Mouse (Mus musculus) mouse trophoblast stem cell (cell line): ENCODE measurements around the gene Pigl.
"Not testable (repeated sequence)": the region's sequence is repeated elsewhere in the genome, so short reads cannot be mapped to it uniquely, and the experiment has no call there.

ENCODE experiments used
- in situ Hi-C, 2 experiments: fragments of 300-500 bp; cut with MseI, MboI; formaldehyde crosslinking; loops; 2 replicates in 1 of 2; 3 replicates in 1 of 2; pipeline ENCODE4 v1.15.1; 2025

The Pigl gene

GRCm38 (mm10) chr11:62458276-62458724, at the start of gene Pigl, which contains the start of gene Ncor1:
Gene Pigl (plus strand): TSS chr11:62458460.
Gene Ncor1 (minus strand): TSS chr11:62458541.
- in situ Hi-C loops: no loop called here

DNA sequence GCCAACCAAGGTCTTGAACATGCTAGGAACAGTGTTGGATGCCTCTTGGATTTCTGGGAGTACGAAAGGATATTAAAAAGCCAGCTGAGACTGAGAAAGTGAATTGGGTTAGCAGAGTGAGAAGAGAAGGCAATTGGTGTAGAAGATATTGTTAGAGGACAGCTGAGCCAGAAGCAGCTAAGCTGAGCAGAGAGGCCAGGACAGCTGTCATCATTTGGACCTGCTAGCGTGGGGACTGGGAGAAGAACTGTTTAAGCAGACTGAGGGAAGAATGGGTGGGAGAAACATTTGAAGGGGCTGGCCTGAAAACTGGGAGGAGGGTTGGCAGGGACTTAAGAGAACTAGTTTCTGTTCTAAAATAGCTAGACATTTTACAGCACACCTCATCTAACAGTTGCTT, 49.4 kb upstream of the Pigl start:
- in situ Hi-C loops: no loop called here

DNA sequence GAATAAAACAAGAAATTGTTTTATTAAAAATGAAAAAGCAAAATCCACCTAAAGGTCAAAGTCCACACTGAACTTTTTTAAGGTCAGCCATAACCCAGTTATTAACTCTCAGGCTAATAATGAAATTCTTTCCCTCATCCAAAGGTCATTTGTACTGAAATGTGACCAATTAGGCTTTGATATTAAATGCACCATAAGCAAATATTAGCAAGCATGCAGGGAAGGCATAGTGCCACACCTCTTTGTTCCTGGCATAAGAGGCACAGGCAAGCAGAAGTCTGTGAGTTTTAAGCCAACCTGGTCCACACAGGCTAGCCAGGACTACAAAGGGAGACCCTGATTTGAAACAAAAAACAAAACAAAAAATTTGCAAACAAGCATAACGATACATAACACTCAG, 48.6 kb upstream of the Pigl start:
- in situ Hi-C loops: no loop called here

DNA sequence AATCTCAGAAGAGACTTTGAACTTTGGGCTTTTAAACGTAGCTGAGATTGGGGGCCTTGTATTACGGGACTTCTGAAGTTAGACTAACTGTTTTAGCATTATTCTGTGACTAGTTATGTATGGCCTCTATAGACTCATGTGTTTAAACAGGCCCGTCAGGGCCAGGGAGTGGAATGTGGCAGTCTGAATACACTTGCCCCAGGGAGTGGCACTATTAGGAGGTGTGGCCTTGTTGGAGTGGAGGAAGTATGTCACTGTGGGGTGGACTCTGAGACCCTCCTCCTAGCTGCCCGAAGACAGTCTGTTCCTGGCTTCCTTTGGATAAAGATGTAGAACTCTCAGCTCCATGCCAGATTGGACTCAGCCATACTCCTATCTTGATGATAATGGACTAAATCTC, 43.2 kb upstream of the Pigl start:
- in situ Hi-C loops: no loop called here

DNA sequence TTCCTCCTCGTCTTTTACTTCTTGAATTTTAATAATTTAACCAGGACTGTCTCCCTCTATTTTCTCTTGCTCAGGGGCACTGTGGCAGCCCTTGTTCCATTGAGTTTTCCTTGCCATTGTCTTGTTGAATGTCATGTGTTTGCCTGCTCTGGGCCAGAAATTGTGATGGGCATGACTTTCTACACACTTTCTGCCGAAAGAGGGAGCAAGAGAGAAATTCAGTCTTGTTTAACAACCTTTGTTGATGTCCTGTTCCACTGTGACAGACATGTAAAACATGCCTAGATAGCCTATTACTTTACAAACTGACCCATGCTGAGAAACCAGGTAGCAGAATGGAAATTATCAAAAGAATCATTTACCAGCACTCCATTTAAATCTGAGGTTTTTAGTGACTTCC, 33.7 kb upstream of the Pigl start:
- in situ Hi-C loops: no loop called here

- in situ Hi-C loops: no loop called here
These were observed 32.0 kb upstream of the Pigl start for GRCm38 (mm10) chr11:62426266-62426665.

- in situ Hi-C loops: no loop called here
These were observed 31.2 kb upstream of the Pigl start for GRCm38 (mm10) chr11:62427105-62427504.

GRCm38 (mm10) chr11:62432211-62432610, 26.0 kb upstream of the Pigl start:
- in situ Hi-C loops: no loop called here

- in situ Hi-C loops: no loop called here
These were observed 17.5 kb upstream of the Pigl start for GRCm38 (mm10) chr11:62440670-62441315.

DNA sequence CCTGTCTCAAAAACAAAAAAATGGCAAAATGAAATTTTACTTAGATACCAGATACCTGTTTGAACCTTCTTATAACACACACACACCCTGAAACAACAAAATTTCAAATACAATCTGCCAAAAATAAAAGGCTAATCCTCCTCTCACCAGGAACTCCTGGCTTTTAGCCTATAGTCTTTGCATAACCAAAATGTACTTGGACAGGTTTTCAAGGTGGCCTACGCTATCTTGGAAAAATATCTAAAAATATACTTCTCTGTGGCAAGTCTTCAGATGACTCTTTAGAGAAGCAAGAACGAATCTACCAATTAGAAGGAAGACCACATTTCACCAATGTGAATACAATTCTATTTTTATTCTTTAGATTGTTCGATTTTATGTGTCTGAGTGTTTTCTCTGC, 12.5 kb upstream of the Pigl start:
- in situ Hi-C loops: no loop called here

GRCm38 (mm10) chr11:62448971-62449370, 9.3 kb upstream of the Pigl start:
- in situ Hi-C loops: no loop called here

- in situ Hi-C loops: no loop called here
These were observed 3.1 kb upstream of the Pigl start for GRCm38 (mm10) chr11:62455193-62455592.

GRCm38 (mm10) chr11:62456021-62456482, 2.2 kb upstream of the Pigl start:
- in situ Hi-C loops: no loop called here

DNA sequence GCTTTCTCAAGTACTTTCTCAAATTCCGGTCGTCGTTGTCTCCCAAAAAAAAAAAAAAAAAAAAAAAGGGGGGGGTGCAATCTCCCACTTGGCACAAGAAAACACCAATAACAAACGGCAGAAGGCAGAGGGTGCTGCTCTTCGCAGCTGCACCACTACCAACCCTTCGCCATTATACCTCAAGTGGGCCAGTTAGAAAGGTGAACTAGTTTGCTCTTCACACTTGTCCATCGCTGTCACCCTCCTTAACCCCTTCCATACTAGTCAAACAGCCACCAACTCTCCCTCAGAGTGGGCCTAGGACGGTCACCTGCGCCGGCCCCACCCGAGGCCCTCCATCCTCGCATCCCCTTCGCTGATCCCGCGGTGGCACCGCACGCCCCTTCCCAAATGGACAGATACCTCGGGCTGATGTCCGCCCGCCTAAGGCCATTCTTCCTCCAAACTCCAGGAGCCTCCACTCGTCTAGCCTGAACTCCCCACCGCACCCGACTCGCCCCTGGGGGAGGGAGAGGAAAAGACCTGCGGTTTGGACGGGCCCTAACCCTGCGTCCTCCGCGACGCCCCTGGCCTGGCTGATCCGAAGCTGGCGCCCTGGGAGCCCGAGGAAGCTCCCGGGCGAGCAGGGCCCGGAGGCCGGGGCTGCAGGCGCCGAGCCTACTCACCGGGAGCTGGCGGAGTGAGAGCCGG, 1.6 kb upstream of the Pigl start:
- in situ Hi-C loops: no loop called here

DNA sequence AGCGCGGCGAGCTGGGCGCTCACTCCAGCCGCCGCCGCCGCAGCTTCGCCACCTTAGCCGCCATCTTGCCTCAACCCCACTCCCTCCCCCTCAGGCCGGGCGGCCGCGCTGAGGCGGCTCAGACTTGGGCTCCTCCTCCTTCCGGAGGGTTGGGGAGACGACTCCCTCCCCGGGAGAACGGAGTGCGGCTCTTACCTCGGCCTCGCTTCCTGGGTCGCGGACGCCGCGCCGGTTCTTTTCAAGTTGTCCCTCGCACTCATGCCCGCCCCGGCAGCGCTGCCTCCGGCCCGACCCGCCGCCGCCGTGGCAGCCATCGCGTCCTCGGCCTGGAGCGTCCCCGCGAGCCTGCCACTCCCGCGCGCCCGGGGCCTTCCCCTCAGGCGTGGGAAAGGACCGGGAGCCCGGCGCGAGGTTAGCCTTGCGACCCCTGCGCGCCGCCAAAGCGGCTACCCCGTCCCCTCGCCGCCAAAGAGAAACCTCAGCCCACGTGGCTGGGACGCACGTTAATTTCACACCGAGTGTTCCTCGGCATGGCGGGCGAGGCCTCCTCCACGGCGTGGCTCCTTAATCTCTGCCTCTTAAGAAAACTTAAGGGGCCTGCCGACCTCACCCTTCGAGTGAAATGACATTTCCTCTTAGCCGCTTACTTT, 894 bp upstream of the Pigl start:
- in situ Hi-C loops: no loop called here

DNA sequence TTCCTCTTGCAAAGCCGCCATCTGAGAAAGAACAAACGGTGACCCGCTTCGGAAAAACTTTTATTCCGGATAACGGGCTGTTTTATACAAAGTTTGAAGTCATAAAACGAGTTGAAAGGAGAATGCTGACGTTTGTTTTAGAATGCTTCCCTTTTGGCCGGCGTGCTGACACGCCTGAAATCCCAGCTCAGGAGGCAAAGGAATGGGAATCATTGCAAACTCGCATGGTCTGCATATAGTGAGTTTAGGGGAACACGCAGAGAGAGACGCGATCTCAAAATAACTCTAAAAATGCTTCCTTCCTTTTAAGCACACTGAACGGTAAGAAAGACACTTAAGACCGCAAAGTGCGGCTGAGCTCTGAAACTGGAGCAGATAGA, 379 bp upstream of the Pigl start:
- in situ Hi-C loops: no loop called here

DNA sequence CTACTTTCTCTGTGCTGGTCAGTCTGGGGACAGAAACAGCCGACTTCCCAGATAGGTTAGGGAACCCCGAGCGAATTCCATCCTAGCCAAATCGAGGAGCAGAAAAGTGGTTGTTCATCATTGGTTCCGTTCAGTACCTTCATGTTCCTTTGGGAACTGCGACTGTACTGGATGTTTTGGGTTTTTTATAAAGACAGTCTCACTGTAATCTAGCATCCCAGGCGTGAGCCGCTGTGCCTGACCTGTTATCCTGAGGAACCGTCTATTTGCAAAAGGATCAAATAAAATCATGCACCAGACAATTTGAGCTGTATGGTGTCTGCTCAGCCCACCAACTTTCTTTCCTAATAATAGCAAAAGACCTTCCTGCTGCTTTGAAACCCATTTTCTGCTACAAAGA, 520 bp downstream of the Pigl start:
- in situ Hi-C loops: no loop called here

DNA sequence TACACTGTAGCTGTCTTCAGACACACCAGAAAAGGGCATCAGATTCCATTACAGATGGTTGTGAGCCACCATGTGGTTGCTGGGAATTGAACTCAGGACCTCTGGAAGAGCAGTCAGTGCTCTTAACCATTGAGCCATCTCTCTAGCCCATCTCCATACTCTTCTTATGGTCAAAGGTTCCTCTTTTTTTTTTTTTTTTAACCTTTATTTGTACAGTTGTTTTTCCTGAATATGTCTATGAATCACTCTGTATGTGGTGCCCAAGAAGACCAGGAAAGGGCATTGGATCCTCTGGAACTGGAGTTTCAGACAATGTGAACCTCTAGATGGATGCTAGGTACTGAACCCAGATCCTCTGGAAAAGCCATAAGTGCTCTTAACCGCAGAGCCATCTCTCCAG, 4.3 kb downstream of the Pigl start:
- in situ Hi-C loops: not testable (repeated sequence)

GRCm38 (mm10) chr11:62463225-62463915, 5.1 kb downstream of the Pigl start:
- in situ Hi-C loops: no loop called here

DNA sequence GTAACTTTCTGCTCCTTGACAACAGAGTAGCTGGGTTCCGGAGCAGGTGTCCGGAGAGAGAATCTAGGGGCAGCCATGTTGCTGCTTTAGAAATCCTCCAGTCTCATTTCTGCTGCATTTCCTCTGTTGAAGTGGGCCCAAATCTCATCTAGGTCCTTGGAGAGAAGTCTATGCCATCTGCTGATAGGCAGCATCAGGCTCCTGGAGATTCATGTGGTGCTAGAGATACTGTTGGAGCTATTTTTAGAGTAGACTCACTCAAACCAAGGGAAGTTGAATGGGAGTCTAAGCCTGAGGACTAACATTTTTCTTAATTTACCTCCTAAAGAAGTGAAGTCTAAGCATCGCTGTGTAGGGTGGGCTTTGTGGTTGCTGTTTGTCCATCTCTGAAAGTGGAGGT, 6.4 kb downstream of the Pigl start:
- in situ Hi-C loops: no loop called here

DNA sequence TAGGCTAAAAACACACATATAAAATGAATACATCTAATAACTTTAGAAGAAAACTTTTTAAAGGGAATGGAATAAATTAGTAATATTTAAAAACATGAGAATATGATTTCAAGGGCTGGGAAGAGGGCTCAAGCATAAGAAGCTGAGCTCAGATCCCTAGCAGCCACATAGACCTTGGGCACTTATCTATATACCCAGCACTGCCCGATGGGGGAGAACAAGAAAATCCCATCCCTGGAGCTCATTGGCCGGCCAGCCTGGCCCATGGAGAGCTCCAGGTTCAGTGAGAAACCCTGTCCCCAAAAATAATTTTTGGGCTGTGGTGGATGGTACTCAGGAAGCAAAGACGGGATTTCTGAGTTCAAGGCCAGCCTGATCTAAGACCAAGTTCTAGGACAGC, 7.6 kb downstream of the Pigl start:
- in situ Hi-C loops: no loop called here

- in situ Hi-C loops: no loop called here
These were observed 8.3 kb downstream of the Pigl start for GRCm38 (mm10) chr11:62466546-62466945.
